Mouse (Mus musculus) G1E-ER4 (cell line): ENCODE data around the gene Taf1. TPM values are rescaled to one million over a fixed set of nuclear protein-coding genes. Genes with fewer than 3 reads are reported as not detected.

Experiments
- GATA1 ChIP-seq: IDR thresholded peaks from one replicate; pipeline ENCODE4 v1.8.0; 2012; ENCODE audit warnings: low read length, inconsistent platforms
- polyA plus RNA-seq: library from polyadenylated mRNA; stranded (reverse); fragments of >175 nt; gene quantifications from 2 replicates; pipeline ENCODE4 v1.2.3, GENCODE M21; 2012

Gene Taf1
- 3.5 and 4.0 TPM in 2 replicates for polyA plus RNA-seq

DNA sequence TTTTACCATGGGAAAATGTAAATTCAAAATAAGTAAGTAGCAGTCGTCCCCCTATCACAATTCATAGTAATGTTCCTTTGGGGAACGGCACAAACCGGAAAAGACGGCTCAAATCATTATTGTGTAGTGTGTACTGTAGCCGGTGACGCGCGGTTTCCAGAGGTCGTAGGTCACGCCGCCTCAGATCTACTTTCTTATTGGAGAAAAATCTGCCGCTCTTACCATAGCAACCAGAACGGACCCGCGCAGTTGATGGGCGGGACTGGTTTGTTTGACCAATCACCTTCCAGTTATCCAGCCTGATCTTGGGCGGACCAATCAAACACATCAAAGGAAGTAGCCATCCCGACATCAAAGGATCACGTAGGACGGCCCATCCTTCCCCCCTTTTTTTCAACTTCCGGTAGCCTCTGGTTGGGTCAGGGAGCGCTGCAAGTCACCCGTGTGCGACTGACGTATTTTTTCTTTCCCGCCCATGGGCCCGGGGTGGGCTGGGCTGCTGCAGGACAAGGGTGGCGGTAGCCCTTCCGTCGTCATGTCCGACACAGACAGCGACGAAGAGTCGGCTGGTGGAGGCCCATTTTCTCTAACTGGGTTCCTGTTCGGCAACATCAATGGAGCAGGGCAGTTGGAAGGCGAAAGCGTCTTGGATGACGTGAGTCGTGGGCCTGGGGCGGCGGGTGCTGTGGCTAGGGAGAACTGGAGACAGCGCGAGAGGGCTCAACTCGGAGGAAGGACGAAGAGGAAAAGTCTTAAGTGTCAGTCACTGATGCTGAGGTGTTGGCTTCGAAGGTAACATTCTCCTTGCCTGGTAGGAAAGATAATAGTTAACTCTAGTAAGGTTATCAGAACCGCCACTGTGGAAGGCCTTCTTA, at the start of gene Taf1:
Taf1 (plus strand) TSS at position 388 of the 875 bp plus-strand sequence.
- TF ChIP-seq GATA1, result no peak

DNA sequence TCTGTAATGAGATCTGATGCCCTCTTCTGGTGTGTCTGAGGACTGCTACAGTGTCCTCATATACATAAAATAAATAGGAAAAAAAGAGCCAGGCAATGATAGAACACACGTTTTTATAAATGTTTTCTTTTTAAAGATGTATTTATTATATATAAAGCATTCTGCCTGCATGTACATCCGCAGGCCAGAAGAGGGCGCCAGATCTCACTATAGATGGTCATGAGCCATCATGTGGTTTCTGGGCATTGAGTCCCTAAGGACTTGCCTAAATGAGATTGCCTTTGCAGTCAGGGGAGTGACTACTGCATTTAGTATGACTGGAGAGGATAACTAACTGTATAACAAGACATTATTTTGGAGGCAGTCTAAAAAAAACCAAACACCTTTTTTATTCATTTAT, 27.9 kb upstream of the Taf1 start:
- TF ChIP-seq GATA1, result no peak

DNA sequence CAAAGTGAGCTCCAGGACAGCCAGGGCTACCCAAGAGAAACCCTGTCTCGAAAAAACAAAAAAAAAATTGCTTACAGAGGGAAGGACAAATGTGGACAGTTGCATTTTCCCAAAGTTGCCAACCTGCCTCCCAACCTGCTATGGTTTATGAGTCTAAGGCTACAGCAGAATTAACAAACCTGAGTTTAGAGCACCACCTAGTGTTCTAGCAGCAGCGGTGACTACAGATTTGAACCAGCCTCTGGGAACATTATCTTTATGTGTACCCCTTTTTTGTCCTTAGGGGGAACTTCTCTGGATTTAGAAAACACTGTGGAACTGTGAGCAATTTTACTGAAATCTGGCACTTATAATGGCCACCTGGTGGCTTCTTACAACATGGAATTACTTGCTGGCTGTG, 16.8 kb upstream of the Taf1 start:
- no peak for TF ChIP-seq GATA1

DNA sequence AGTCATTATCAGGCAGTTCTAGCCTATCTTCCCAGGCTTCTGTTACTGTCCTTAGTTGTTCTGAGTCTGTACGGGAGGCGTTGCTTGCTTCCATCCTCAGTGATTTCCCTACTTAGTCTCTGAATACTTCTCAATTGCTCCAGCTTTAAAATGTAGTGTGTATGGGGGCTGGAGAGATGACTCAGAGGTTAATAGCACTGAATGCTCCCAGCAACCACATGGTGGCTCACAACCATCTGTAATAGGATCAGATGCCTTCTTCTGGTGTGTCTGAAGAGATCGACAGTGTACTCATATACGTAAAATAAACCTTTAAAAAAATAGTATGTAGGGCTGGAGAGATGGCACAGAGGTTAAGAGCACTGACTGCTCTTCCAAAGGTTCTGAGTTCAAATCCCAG, 14.5 kb upstream of the Taf1 start:
- TF ChIP-seq GATA1, result no peak

- no peak for TF ChIP-seq GATA1
Measured at GRCm38 (mm10) chrX:101522027-101522426, 10.5 kb upstream of the Taf1 start.

DNA sequence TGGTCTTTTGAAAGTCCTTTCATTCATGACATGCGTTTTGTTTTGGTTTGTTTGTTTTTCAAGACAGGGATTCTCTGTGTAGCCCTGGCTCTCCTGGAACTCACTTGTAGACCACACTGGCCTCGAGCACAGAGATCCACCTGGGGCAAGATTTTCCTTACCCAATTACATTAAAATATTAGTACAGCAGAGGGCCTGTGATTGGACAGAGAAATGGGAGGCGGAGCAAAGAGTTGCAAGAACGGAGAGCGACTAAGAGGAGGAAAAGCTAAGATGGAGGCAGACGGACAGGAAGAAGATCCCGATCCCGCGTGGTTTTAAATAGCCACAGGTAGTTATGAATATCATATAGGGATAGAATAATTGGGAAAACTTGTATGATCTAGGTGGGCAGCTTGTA, 5.2 kb upstream of the Taf1 start:
- no peak for TF ChIP-seq GATA1

- TF ChIP-seq GATA1, result no peak
Measured at GRCm38 (mm10) chrX:101585455-101585854, 52.9 kb downstream of the Taf1 start.

DNA sequence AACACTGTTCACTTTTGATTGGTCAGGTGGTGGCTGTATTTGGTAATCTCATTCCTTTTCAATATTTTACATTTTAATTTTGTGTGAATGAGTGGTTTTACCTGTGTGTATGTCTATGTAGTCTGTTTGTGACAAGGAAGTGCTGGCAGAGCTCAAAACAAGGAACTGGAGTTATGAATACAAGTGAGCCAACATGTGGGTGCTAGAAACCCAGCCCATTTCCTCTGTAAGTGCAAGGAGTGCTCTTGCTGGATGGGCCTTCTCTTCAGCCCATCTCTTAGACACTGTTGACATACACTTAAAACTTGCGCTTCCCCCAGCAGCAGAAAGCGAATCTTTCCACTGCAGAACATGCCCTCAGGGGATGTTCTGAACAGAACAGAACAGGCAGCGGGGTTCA, 83.6 kb downstream of the Taf1 start:
- no peak for TF ChIP-seq GATA1

DNA sequence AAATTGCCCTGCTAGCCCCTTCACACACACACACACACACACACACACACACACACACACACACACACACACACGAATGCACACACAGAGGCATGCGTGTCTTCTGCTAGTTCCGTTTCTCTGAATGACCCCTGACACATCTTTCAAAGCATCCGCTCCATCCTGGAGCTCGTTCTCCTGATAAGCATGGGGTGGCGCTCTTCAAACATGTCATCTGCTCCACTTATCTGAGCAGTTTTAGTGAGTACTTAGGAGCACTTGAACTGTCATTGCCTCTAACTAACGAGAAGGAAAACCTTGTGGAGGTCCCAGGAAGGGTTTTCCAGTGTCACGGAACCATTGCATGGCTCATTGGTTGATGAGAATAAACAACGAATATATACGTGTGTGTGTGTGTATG, 85.4 kb downstream of the Taf1 start:
- no peak for TF ChIP-seq GATA1

DNA sequence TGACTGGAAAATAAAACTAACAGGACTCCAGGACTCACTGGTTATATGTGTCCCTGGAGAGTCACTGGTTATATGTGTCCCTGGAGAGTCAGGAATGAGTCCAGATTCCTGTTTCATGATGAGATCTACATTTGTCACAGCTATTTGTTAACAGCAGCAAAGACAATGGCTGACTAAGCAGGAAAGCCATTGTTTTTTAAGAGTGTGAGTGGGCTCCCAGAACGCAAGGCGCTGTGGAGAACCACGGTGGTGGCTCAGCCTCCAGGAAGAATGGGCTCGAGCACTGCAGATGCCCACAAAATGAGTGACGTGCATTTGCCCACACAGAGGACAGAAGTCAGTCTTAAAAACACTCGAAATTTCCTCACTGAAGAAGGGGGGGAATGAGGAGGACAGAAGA, 87.8 kb downstream of the Taf1 start:
- no peak for TF ChIP-seq GATA1

DNA sequence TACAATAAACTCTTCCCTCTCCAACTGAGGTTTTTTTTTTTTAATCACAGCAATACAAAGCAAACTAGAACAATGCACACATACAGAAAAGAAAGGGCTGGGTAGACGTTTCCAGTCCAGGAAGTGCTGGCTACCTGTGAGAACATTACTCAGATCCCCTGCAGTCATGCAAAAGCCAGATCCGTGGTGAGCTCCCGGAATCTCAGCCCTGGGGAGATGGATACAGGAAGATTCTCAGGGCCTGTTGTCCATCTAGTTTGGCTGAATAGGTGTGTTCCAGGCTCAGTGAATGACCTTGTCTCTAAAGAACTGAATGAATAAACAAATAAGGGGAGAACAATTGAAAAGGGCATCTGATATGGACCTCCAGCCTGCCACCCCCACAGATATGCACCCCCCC, 90.0 kb downstream of the Taf1 start:
- TF ChIP-seq GATA1, result no peak

- no peak for TF ChIP-seq GATA1
Measured at GRCm38 (mm10) chrX:101636821-101637525, 104.4 kb downstream of the Taf1 start.

DNA sequence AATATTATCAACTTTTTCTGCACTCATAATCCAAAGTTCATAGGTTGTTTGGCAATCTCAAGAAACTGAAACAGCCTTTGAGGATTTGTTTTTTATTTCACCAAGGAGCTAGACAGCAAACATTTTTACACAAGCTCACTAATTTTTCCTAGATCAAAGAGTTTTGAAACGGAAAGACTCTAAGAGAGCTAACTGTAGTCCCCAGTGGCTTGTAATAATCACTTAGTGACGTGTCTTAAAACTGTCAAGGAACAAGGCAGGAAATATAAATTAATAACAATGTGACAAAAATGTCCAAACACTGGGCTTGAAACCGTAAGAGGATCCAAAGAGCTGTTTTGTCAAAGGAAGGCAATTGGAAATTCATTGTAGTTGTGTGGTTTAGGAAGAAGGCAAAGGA, 106.3 kb downstream of the Taf1 start:
- TF ChIP-seq GATA1, result no peak

DNA sequence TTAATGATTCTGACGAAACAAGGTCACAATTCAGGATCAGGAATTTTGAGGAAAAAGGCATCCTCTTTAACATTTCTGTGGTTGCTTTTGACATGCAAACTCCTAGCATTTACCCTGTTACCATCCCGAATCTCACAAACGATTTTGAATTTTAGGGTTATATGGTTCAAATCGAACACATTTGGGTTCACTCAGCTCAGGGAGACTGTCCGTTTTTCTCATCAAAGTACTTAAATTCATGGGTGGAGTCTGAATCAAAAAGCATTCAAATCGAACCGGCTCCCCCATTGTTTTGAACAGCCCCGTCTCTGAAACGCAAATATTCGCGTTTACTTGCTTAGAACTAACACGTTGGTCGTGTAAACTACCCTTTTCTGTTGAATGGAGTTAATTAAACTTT, 106.8 kb downstream of the Taf1 start:
- no peak for TF ChIP-seq GATA1

DNA sequence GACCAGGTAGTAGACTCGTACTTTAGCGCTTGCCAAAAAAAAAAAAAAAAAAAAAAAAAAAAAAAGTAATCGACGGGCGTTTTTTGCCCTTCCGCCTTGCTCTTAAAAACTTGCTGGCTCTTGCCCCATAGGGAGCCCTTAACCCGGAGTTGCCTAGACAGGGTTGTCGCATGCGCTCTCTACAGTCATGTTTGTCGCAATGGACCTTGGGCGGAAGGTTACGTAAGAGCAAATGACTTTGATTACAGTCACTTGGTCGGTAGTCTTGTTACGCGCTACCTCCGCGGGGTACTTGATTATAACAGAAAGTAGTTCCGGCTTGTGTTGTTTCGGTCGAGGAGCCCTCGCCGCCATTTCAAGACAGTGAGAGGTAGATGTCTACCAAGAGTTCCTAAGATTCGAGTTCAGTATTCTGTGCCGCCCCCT, 107.2 kb downstream of the Taf1 start, which contains the start of gene Ogt:
Ogt (plus strand) TSS at position 320 of the 426 bp plus-strand sequence.
- TF ChIP-seq GATA1, result no peak
